Mouse (Mus musculus) forelimb bud, embryonic 11.5 days (tissue): Measurements from ENCODE around the gene Kif13a.

Experiments
- DNase-seq: peaks from one replicate; pipeline ENCODE4 v3.0.0-alpha.2; 2012; ENCODE audit warnings: low read depth, low spot score

Gene Kif13a

DNA sequence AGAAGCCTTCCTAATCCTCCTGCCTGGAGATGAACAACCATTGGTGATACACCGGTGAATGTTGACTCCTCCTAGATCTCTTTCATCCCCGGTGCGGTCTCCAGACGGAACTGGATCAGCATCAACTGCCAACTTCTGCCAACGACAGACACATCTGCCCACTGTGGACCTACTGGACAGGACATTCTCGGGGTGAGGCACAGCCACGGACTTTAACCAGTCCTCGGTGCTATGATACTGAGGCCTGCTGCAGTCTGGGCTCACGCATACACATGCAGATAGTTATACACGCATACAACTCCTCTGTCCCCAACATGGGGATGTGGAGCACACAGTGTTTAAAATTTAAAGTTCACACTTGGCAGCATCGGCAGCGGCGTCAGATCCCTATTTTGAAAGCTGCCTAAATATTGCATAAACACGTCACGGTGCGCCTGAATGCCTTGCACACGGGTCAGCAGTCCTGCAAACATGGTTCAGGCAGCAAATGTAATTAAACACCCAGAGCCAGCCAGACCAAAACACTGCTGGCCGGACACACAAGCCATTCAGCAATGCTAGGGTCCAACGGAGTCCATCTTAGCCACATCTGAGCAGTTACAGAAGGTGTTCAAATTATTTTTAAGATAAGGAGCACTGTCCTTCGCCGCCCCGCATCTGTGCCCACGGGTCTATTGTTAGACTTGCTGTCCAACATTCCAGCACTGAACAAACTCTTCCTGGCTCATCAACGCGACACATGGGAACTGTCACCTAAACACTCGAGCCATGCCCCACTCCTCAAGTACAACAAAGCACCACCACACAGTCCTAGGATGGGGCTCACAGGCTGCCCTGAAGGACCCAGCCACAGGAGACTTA is 44.5 kb downstream of the Kif13a start:
- DNase-seq, result no peak

GRCm38 (mm10) chr13:46883976-46884375 is 45.7 kb downstream of the Kif13a start:
- no peak for DNase-seq

GRCm38 (mm10) chr13:46883381-46883780 is 46.3 kb downstream of the Kif13a start:
- no peak for DNase-seq

DNA sequence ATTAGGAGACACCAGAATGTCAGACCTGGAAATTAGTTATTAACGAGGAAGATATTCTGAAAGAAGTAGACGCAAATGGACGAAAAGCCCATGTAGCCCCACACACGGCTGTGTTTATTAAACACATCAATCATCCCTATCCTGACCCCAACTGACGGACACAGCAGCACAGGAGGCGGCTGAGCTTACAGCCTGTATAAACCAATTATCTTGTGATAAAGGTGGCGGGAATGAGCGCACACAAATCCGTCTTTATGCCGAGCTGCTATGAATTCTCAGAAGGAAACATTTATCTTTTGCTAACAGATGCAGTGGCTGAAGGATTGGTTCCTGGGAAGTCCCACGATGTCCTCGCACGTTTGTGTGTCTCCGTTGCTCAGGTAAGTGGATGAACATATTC is 48.9 kb downstream of the Kif13a start:
- no peak for DNase-seq

DNA sequence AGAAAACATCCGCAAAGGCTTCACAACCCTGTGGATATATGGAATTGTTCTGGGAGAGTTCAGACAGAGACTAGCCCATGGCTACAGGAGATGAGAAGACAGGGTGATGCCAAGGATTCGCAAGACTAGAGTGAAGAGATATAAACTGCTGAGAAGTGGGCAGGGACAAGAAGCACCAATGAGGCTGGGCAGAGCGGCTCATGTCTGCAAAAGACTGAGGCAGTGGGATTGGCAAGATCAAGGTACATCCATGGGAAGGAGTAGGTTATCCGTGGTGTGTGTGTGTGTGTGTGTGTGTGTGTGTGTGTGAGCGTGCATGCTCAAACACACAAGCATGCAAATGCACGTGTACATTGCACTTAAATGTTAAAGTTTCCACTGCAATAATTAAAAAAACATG is 49.4 kb downstream of the Kif13a start:
- DNase-seq, result no peak

DNA sequence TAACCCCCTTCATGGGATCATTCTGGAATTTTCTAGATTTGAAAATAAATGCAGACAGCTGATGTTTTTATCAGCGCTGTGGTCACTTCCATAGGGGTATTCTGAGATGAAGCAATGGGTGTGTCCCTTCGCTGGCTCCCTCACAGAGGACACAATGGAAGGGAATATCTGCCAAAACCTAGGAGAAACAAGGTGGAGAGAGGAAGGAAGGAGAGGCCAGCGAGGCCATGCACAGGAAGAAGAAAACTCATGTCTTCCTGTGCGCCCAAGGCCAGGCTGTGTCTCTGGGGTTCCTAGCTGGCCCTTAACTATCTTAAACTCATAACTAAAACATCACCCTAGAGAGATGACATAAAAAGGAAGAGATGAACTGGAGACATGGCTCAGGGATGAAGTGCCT is 52.6 kb downstream of the Kif13a start:
- DNase-seq, result no peak

- no peak for DNase-seq
These were observed 54.3 kb downstream of the Kif13a start for GRCm38 (mm10) chr13:46875377-46875776.

- DNase-seq, result no peak
These were observed 56.9 kb downstream of the Kif13a start for GRCm38 (mm10) chr13:46872732-46873131.

DNA sequence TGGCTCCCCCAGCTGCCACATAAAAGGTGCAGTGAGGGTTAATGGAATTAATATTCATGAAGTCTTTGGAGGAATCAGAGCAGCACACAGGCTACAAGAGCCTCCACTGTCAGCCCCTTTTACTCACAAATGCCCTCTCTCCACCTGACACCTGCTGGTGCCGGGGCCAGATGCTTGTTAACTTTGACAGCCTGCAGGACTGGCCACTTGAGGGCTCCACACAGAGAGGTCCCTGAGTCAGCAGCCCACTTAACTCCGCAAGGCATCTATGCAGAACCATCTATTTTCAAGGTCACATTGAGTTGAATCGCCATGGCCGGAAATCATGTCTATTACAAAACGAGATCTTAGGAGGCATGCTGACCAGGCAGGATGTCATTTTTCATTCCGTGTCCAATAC is 57.5 kb downstream of the Kif13a start:
- DNase-seq, result peak; percentile 34

GRCm38 (mm10) chr13:46869464-46869863 is 60.2 kb downstream of the Kif13a start:
- DNase-seq, result no peak

DNA sequence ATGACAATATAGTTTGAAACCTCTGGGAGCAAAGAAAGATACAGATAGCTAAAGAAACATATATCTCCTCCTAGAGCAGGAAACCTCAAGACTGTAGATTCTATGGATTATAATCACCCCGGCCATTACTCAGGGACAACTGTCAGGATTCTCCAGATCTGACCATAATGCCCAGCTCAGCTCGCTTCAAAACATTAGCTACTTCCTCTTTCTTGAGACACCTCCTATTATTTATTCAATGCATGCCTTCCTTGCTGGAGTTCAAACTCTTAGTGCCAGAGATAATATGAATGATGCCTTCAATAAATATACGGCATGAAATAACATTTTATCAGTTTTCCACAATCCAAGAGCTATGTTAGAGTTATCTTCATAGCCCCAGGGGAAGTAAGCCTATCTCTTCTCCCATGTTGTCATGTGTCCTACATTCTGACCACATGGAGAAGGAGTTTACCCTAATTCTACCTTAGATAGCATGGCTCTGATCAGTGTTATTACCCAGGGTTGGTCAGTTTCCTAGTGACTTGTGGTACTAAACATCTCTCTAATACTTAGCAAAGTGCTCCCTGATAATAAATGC is 66.4 kb downstream of the Kif13a start:
- no peak for DNase-seq

DNA sequence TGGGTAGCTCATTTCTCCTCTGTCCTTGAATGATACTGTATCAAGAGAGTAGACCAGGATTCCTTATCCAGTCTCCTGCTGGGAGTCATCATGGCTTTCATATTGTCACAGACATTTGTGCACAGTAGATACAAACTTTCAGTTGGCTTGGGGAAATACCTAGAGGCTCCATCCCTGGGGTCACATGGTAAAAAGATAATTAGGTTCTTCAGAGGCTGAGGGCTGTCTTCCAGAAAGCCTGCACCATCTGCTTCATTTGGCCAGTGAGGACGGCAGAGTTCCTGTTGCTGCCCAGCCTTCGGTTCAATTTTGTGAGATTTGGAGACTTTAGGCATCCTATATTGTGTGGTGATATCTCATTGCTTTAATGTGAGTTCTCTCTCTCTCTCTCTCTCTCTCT is 69.8 kb downstream of the Kif13a start:
- no peak for DNase-seq

GRCm38 (mm10) chr13:46859173-46859572 is 70.5 kb downstream of the Kif13a start:
- DNase-seq, result no peak

- DNase-seq, result no peak
These were observed 70.9 kb downstream of the Kif13a start for GRCm38 (mm10) chr13:46858835-46859152.

DNA sequence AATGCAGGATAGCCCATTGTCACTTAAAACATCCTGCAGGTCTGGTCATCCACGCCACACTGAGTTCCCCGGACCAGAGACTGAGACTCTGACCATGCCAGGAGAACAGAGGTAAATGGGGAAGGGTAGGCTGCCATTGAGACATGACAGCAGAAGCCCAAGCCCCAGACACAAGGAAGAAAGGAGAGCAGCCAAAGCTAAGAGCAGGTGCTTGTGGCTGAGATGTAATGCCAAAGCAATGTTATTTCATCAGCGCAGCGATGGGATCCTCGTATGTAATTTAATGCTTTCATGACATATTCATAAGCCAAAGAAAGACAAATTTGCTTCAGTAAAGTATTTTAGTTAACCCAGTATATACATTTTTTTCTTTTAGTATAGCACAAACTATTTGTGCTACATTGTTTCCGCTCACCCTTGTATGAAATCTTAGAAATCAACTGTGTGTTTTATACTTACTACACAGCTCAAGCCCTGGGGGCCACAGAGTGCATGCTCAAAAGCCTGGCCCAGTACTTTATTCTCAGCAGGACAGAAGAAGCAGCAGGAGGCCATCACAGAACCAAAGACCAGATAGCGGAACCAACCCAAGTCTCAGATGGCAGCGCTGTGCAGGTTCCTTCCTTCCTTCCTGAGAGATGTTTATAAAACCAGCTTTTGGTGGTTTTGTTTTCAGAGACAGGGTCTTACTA is 71.4 kb downstream of the Kif13a start:
- DNase-seq, result no peak

DNA sequence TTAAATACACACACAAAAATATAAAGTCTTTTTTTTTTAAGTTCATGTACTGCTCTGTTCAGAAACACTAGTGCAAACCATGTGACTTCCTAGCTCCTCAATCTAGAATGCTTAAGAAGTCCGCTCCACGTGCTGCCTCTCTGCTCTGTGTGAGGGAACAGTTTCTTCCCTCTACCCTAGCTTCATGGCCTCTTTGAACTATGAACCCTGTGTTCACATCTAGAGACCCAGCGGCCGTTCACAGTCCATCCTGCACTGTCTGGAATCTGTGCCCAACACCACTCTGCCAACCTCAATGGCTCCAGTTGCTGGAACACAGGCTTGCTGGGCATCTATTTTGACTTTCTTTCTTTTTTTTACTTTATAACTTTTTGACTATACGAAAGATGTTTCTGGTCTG is 75.2 kb downstream of the Kif13a start:
- DNase-seq, result no peak

DNA sequence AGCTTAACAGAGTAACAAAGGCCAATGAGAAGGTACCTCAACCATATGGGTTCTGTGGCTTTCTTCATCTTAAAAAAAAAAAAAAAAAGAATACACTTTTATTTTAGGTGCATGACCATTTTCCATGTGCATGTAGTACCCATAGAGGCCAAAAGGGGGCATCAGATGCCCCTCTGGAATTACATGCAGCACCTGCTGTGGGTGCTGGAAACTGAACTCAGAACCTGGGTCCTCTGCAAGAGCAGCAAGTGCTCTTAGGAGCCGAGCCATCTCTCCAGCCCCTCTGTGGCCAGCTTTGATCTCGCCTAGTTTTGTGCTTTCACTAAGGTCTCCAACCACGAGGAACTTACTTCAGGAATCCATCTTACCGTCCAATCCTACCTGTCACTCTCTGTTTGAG is 77.2 kb downstream of the Kif13a start:
- no peak for DNase-seq

- DNase-seq, result no peak
These were observed 84.2 kb downstream of the Kif13a start for GRCm38 (mm10) chr13:46845456-46845855.

DNA sequence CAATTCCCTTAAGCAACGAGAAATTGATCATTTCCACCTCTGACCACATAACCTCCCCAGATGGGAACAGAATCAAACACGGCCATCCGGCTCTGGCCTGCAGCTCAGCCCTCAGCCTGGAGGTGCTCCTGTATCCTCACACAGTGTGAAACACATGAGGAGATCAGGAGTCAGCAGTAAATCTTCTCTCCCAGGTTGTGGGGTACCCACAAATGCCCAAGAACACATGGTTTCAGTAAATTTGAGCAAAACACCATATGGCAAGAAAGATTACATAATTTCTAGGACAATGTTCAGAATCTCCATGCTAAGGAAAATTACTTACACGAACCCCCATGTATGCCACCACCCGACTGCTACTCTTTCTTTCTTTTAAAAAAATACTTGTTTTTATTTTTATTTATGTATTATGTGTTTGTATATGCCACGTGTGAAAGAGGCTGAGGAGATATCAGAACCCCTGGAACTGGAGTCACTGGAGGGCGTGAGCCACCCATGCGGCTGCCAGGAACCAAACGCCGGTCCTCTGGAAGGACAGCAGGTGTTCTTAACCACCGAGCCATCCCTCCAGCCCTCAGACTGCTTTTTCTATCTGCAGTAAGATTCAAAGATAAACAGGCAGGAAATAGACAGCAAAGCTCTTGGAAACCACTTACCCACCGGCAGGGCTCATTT is 85.0 kb downstream of the Kif13a start:
- DNase-seq, result no peak

GRCm38 (mm10) chr13:46843646-46844045 is 86.0 kb downstream of the Kif13a start:
- no peak for DNase-seq

GRCm38 (mm10) chr13:46842185-46842584 is 87.5 kb downstream of the Kif13a start:
- no peak for DNase-seq

- DNase-seq, result no peak
These were observed 88.0 kb downstream of the Kif13a start for GRCm38 (mm10) chr13:46841668-46842067.
